Mouse (Mus musculus) layer of hippocampus, postnatal 10 days (tissue): Measurements from ENCODE around the gene Ndufs8. TPM values are rescaled to one million over a fixed set of nuclear protein-coding genes. Genes with fewer than 3 reads are reported as not detected.
"Not testable (repeated sequence)": the region's sequence is repeated elsewhere in the genome, so short reads cannot be mapped to it uniquely, and the experiment has no call there.

ENCODE experiments used
- DNase-seq, 2 experiments: peaks; one replicate each; pipeline ENCODE4 v3.0.0; 2021; ENCODE audit warnings: low spot score in 2 of 2
- long read RNA-seq: library from polyadenylated mRNA; stranded (forward); transcript quantifications from one replicate; pipeline ENCODE4 v2.0.0, GENCODE M21; 2023
- total RNA-seq, 2 experiments: library from RNA; stranded (reverse); gene quantifications; 2 replicates each; pipeline ENCODE4 v1.2.3; 2021

Gene Ndufs8
- 100 to 1,000 TPM; 134 to 139 TPM for total RNA-seq
- long read RNA-seq, transcript Ndufs8-205 (7 exons, 780 nt), result major isoform, 139 of 188 reads
- long read RNA-seq, transcript Ndufs8-201 (7 exons, 983 nt), result minor isoform, 23 of 188 reads
- long read RNA-seq, transcript Ndufs8-203 (7 exons, 977 nt), result minor isoform, 5 of 188 reads
- long read RNA-seq, partial matches to known transcripts, result 14 of 188 reads
- long read RNA-seq, other reads (novel, unspliced or antisense), result 6 of 188 reads

GRCm38 (mm10) chr19:3912337-3913204, at the start of gene Ndufs8:
TSS of gene Ndufs8 (minus strand) at chr19:3912774.
- peak; percentile 82 to 89 for DNase-seq

GRCm38 (mm10) chr19:3961805-3962204, 49.2 kb upstream of the Ndufs8 start:
- DNase-seq, result not testable (repeated sequence)

GRCm38 (mm10) chr19:3960211-3960610, 47.6 kb upstream of the Ndufs8 start:
- no peak for DNase-seq

GRCm38 (mm10) chr19:3959030-3959429, 46.5 kb upstream of the Ndufs8 start:
- DNase-seq, result no peak

- DNase-seq, result peak; percentile 24 to 34
These were observed 45.9 kb upstream of the Ndufs8 start, which contains the start of gene Aldh3b3 for GRCm38 (mm10) chr19:3958470-3958869. TSS of gene Aldh3b3 (plus strand) at chr19:3958645.

- not testable (repeated sequence) for DNase-seq
These were observed 44.9 kb upstream of the Ndufs8 start for GRCm38 (mm10) chr19:3957296-3958036.

- no peak for DNase-seq
These were observed 43.2 kb upstream of the Ndufs8 start for GRCm38 (mm10) chr19:3955804-3956203.

- no peak for DNase-seq
These were observed 42.5 kb upstream of the Ndufs8 start for GRCm38 (mm10) chr19:3955033-3955432.

- no peak for DNase-seq
These were observed 39.5 kb upstream of the Ndufs8 start for GRCm38 (mm10) chr19:3952099-3952498.

- no peak for DNase-seq
These were observed 38.9 kb upstream of the Ndufs8 start for GRCm38 (mm10) chr19:3951461-3951860.

- DNase-seq, result no peak
These were observed 37.8 kb upstream of the Ndufs8 start for GRCm38 (mm10) chr19:3950331-3950730.

GRCm38 (mm10) chr19:3948546-3948945, 36.0 kb upstream of the Ndufs8 start:
- no peak for DNase-seq

GRCm38 (mm10) chr19:3947813-3948212, 35.2 kb upstream of the Ndufs8 start:
- DNase-seq, result no peak

GRCm38 (mm10) chr19:3946715-3947114, 34.1 kb upstream of the Ndufs8 start:
- peak; percentile 75 to 82 for DNase-seq

GRCm38 (mm10) chr19:3945872-3946564, 33.4 kb upstream of the Ndufs8 start:
- DNase-seq, result no peak

- no peak for DNase-seq
These were observed 30.6 kb upstream of the Ndufs8 start for GRCm38 (mm10) chr19:3942986-3943735.

GRCm38 (mm10) chr19:3942315-3942714, 29.7 kb upstream of the Ndufs8 start:
- DNase-seq, result no peak

- DNase-seq, result peak in 1 of 2 experiments; percentile 56
These were observed 23.6 kb upstream of the Ndufs8 start for GRCm38 (mm10) chr19:3935896-3936850.
